Mouse (Mus musculus): ENCODE measurements at regions not wholly inside any gene's neighbourhood (a gene's known extent, or its start where the extent isn't known, plus 50 kb on each side); places are given as distances from the start of the nearest gene placed in this dataset.

DNA sequence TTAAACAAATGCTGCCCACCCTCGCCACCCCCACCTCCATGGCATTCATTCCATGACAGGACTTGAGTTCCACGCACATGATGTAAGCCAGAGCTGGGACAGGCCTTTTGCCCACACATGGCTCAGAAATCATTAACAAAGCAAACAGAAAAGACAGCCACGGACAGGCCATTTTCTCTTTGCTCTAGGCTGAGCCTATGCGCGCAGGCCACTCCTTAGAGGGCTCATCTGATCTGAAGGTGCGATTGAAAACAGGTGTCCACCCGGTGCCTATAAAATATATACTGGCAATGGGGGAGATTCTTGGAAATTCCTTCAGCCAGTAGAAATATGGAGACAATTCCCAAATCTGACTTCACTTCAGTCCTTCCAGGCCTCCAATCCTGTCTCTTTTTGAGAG lies 109.1 kb downstream of the Dmrt2 start:
- TF ChIP-seq POLR2A (IDR thresholded peaks at IDR 0.05; ENCODE audit: borderline replicate concordance, extremely low read depth, insufficient read depth, insufficient read length, poor library complexity, severe bottlenecking) (no peak), CTCF (IDR thresholded peaks at IDR 0.05; ENCODE audit: borderline replicate concordance, extremely low read depth, insufficient read depth, insufficient read length) (no peak)
